Mouse (Mus musculus) cerebellum, adult 2 months (tissue): ENCODE data around the gene Ccdc54.

Experiments used
- CTCF ChIP-seq: fragments of 200-500 bp; IDR thresholded peaks from 2 replicates; pipeline ENCODE4 v1.5.1; 2011; ENCODE audit warnings: low read depth, mild to moderate bottlenecking, control low read depth, low read length, moderate library complexity, borderline replicate concordance; ENCODE audit not compliant: insufficient read depth
- POLR2A ChIP-seq: fragments of 200-500 bp; IDR thresholded peaks from 2 replicates; pipeline ENCODE4 v1.6.1; 2011; ENCODE audit warnings: low read length, control low read depth, borderline replicate concordance; ENCODE audit not compliant: insufficient read depth

- TF ChIP-seq POLR2A (no peak), CTCF (no peak)
Observed at GRCm38 (mm10) chr16:50593361-50593760, 2.4 kb upstream of the Ccdc54 start.
